Mouse (Mus musculus) liver, adult 2 months (tissue): ENCODE data around the gene Prkra.

Source experiments
- CTCF ChIP-seq: fragments of 200-500 bp; IDR thresholded peaks from 2 replicates; pipeline ENCODE4 v1.5.1; 2011; ENCODE audit warnings: low read depth, low read length, control low read depth
- POLR2A ChIP-seq: fragments of 200-500 bp; IDR thresholded peaks from 2 replicates; pipeline ENCODE4 v1.6.1; 2011; ENCODE audit warnings: low read length, control low read depth; ENCODE audit not compliant: insufficient read depth; ENCODE audit errors: extremely low read depth

GRCm38 (mm10) chr2:76597521-76597920 is 50.3 kb downstream of the Prkra start:
- TF ChIP-seq CTCF (no peak), POLR2A (no peak)
